Mouse (Mus musculus) kidney, postnatal 0 days (tissue): ENCODE measurements at regions not wholly inside any gene's neighbourhood (a gene's known extent, or its start where the extent isn't known, plus 50 kb on each side); places are given as distances from the start of the nearest gene placed in this dataset.
A peak's percentile ranks its signal among the peaks of the same experiment; 100 is the strongest.

Experiments
- ATAC-seq: fragments of 200-750 bp; cut with Nextera tagmentation; replicated peaks from 2 replicates; pipeline ENCODE4 v1.8.0; 2017; ENCODE audit warnings: low read depth, moderate number of reproducible peaks, moderate TSS enrichment, moderate library complexity; ENCODE audit not compliant: low FRiP score
- DNase-seq: peaks from one replicate; pipeline ENCODE4 v3.0.0-alpha.2; 2016; ENCODE audit warnings: low spot score
- H3K27ac ChIP-seq: fragments of 300-500 bp; sonication (generic); 2 replicates; pipeline ENCODE4 v1.5.1; 2014; ENCODE audit warnings: mild to moderate bottlenecking
- H3K27me3 ChIP-seq: fragments of 300-500 bp; sonication (generic); 2 replicates; pipeline ENCODE4 v1.6.1; 2014; ENCODE audit warnings: low read length, mixed read lengths; ENCODE audit not compliant: insufficient read depth
- H3K36me3 ChIP-seq: fragments of 300-500 bp; sonication (generic); 2 replicates; pipeline ENCODE4 v1.6.1; 2014; ENCODE audit warnings: low read length, mixed read lengths; ENCODE audit not compliant: insufficient read depth
- H3K4me1 ChIP-seq: fragments of 300-500 bp; sonication (generic); replicated peaks from 2 replicates; pipeline ENCODE4 v1.6.1; 2014; ENCODE audit warnings: antibody characterized with exemption, low read length, mixed read lengths; ENCODE audit not compliant: insufficient read depth
- H3K4me2 ChIP-seq: fragments of 300-500 bp; sonication (generic); 2 replicates; pipeline ENCODE4 v1.6.1; 2014; ENCODE audit warnings: mild to moderate bottlenecking, low read length, moderate library complexity, mixed read lengths
- H3K4me3 ChIP-seq: fragments of 300-500 bp; sonication (generic); replicated peaks from 2 replicates; pipeline ENCODE4 v1.5.1; 2014; ENCODE audit warnings: low read depth, low read length
- H3K9ac ChIP-seq: fragments of 300-500 bp; sonication (generic); 2 replicates; pipeline ENCODE4 v1.6.1; 2014; ENCODE audit warnings: low read depth, low read length
- H3K9me3 ChIP-seq: fragments of 300-500 bp; sonication (generic); replicated peaks from 2 replicates; pipeline ENCODE4 v1.6.1; 2016; ENCODE audit warnings: low read length, inconsistent platforms, mixed read lengths
- CTCF ChIP-seq: IDR thresholded peaks from 2 replicates; pipeline ENCODE4 v1.5.1; 2016; ENCODE audit warnings: antibody characterized with exemption, low read depth, mild to moderate bottlenecking, moderate library complexity
- WGBS: fragments of 180-500 bp; shearing (Covaris S2); extraction: QIAGEN DNeasy Blood & Tissue Kit; methylation state at CpG from one replicate; pipeline ENCODE4 v1.1.7; 2014; 5-methylcytosine and 5-hydroxymethylcytosine counted together

- Histone ChIP-seq H3K9ac (no peak overlapping the region), H3K4me2 (no peak overlapping the region), H3K36me3 (no peaks in the 10 kb centered on the region), H3K4me1 (no peaks in the 10 kb centered on the region), H3K4me3 (no peak overlapping the region), H3K27ac (no peak overlapping the region), H3K27me3 (no peaks in the 10 kb centered on the region), H3K9me3 (no peaks in the 10 kb centered on the region)
- DNase-seq (no peak), ATAC-seq (no peak)
- TF ChIP-seq CTCF: no peak
- WGBS: 58% methylated on average over 10 of the region's 10 CpGs
Measured at GRCm38 (mm10) chr4:153321085-153321484, 161.5 kb downstream of the Ajap1 start.

GRCm38 (mm10) chr4:153320602-153321001 is 162.0 kb downstream of the Ajap1 start:
- no peak for TF ChIP-seq CTCF
- H3K27me3 ChIP-seq: no peaks in the 10 kb centered on the region
- H3K9ac ChIP-seq: no peak overlapping the region
- 31% methylated on average over 9 of the region's 9 CpGs for WGBS
- H3K4me1 ChIP-seq: no peaks in the 10 kb centered on the region
- H3K4me2 ChIP-seq: no peak overlapping the region
- H3K27ac ChIP-seq: no peak overlapping the region
- no peak overlapping the region for H3K4me3 ChIP-seq
- ATAC-seq (no peak), DNase-seq (peak; percentile 22)
- no peaks in the 10 kb centered on the region for H3K36me3 ChIP-seq
- no peaks in the 10 kb centered on the region for H3K9me3 ChIP-seq

- WGBS: 88% methylated on average over 16 of the region's 16 CpGs
- no peaks in the 10 kb centered on the region for H3K36me3 ChIP-seq
- no peak for TF ChIP-seq CTCF
- ATAC-seq (no peak), DNase-seq (no peak)
- H3K4me2 ChIP-seq: no peak overlapping the region
- H3K9ac ChIP-seq: no peak overlapping the region
- H3K4me1 ChIP-seq: no peaks in the 10 kb centered on the region
- H3K27me3 ChIP-seq: no peaks in the 10 kb centered on the region
- no peaks in the 10 kb centered on the region for H3K9me3 ChIP-seq
- no peak overlapping the region for H3K27ac ChIP-seq
- no peak overlapping the region for H3K4me3 ChIP-seq
Measured at GRCm38 (mm10) chr4:153316964-153317724, 165.5 kb downstream of the Ajap1 start.

- WGBS: 93% methylated on average over 4 of the region's 4 CpGs
- ATAC-seq: no peak
- H3K4me2 ChIP-seq: no peak overlapping the region
Measured at GRCm38 (mm10) chr4:153316519-153316918, 166.1 kb downstream of the Ajap1 start.

GRCm38 (mm10) chr4:153313961-153314360 is 168.7 kb downstream of the Ajap1 start:
- no peak for TF ChIP-seq CTCF
- Histone ChIP-seq H3K9me3 (no peaks in the 10 kb centered on the region), H3K9ac (no peak overlapping the region), H3K4me3 (no peak overlapping the region), H3K4me1 (no peaks in the 10 kb centered on the region), H3K27ac (no peak overlapping the region), H3K36me3 (no peaks in the 10 kb centered on the region), H3K4me2 (no peak overlapping the region), H3K27me3 (no peaks in the 10 kb centered on the region)
- DNase-seq (no peak), ATAC-seq (no peak)
- 82% methylated on average over 12 of the region's 12 CpGs for WGBS

More at GRCm38 (mm10) chr4:153316519-153316918, 166.1 kb downstream of the Ajap1 start:
- no peaks in the 10 kb centered on the region for H3K4me1 ChIP-seq
- no peak overlapping the region for H3K9ac ChIP-seq
- H3K4me3 ChIP-seq: no peak overlapping the region
- no peaks in the 10 kb centered on the region for H3K27me3 ChIP-seq
- DNase-seq: no peak
- no peaks in the 10 kb centered on the region for H3K36me3 ChIP-seq
- TF ChIP-seq CTCF: no peak
- H3K27ac ChIP-seq: no peak overlapping the region
- no peaks in the 10 kb centered on the region for H3K9me3 ChIP-seq

- Histone ChIP-seq H3K9me3 (no peaks in the 10 kb centered on the region), H3K9ac (no peak overlapping the region), H3K4me1 (no peaks in the 10 kb centered on the region), H3K27me3 (no peaks in the 10 kb centered on the region), H3K4me2 (no peak overlapping the region), H3K4me3 (no peak overlapping the region), H3K27ac (no peak overlapping the region), H3K36me3 (no peaks in the 10 kb centered on the region)
- DNase-seq (no peak), ATAC-seq (no peak)
- TF ChIP-seq CTCF: no peak
- WGBS: 68% methylated on average over 5 of the region's 5 CpGs
Measured at GRCm38 (mm10) chr4:153311574-153311973, 171.0 kb downstream of the Ajap1 start.

- WGBS: 25% methylated on average over 2 of the region's 2 CpGs
- Histone ChIP-seq H3K27ac (no peak overlapping the region), H3K4me1 (no peaks in the 10 kb centered on the region), H3K36me3 (no peaks in the 10 kb centered on the region), H3K9me3 (no peaks in the 10 kb centered on the region), H3K27me3 (no peaks in the 10 kb centered on the region), H3K4me2 (no peak overlapping the region), H3K9ac (no peak overlapping the region), H3K4me3 (no peak overlapping the region)
- no peak for TF ChIP-seq CTCF
- DNase-seq: no peak
- no peak for ATAC-seq
Measured at GRCm38 (mm10) chr4:153310641-153311040, 172.0 kb downstream of the Ajap1 start.
